Mouse (Mus musculus) gastrocnemius, adult 8-10 months (tissue): Measurements from ENCODE around the gene Kif12. TPM values are rescaled to one million over a fixed set of nuclear protein-coding genes. Genes with fewer than 3 reads are reported as not detected.

Experiments used
- DNase-seq, 2 experiments: peaks; one replicate each; pipeline ENCODE4 v3.0.0; 2022; ENCODE audit warnings: low spot score in 2 of 2
- total RNA-seq, 4 experiments: library from RNA; stranded (reverse); gene quantifications; 2 replicates each; pipeline ENCODE4 v1.2.4; 2022

Gene Kif12
- not detected for total RNA-seq

GRCm38 (mm10) chr4:63171969-63172685 lies at the start of gene Kif12:
Kif12 (minus strand) TSS chr4:63172131.
- DNase-seq, result no peak

- DNase-seq, result peak; percentile 65 to 80
These were observed 49.4 kb upstream of the Kif12 start for GRCm38 (mm10) chr4:63221096-63221958.

GRCm38 (mm10) chr4:63219635-63220034 lies 47.7 kb upstream of the Kif12 start:
- DNase-seq, result no peak

GRCm38 (mm10) chr4:63219059-63219458 lies 47.1 kb upstream of the Kif12 start:
- no peak for DNase-seq

- no peak for DNase-seq
These were observed 45.6 kb upstream of the Kif12 start for GRCm38 (mm10) chr4:63217513-63217912.

- DNase-seq, result no peak
These were observed 44.6 kb upstream of the Kif12 start for GRCm38 (mm10) chr4:63216566-63216965.

GRCm38 (mm10) chr4:63215993-63216531 lies 44.1 kb upstream of the Kif12 start:
- peak in 1 of 2 experiments; percentile 37 for DNase-seq

- peak; percentile 51 to 62 for DNase-seq
These were observed 43.5 kb upstream of the Kif12 start for GRCm38 (mm10) chr4:63215185-63215992.

GRCm38 (mm10) chr4:63213907-63214621 lies 42.1 kb upstream of the Kif12 start, which contains the start of gene Col27a1:
Col27a1 (plus strand) TSS chr4:63214004.
- no peak for DNase-seq

- DNase-seq, result no peak
These were observed 33.7 kb upstream of the Kif12 start for GRCm38 (mm10) chr4:63205583-63205982.

- DNase-seq, result no peak
These were observed 31.9 kb upstream of the Kif12 start for GRCm38 (mm10) chr4:63203874-63204273.

GRCm38 (mm10) chr4:63199366-63199765 lies 27.4 kb upstream of the Kif12 start:
- DNase-seq, result no peak

- DNase-seq, result no peak
These were observed 22.4 kb upstream of the Kif12 start for GRCm38 (mm10) chr4:63194366-63194765.

GRCm38 (mm10) chr4:63191641-63192040 lies 19.7 kb upstream of the Kif12 start:
- DNase-seq, result no peak

GRCm38 (mm10) chr4:63186281-63186870 lies 14.4 kb upstream of the Kif12 start:
- DNase-seq, result no peak

GRCm38 (mm10) chr4:63181556-63181955 lies 9.6 kb upstream of the Kif12 start:
- no peak for DNase-seq

- DNase-seq, result no peak
These were observed 809 bp downstream of the Kif12 start for GRCm38 (mm10) chr4:63171122-63171521.

- DNase-seq, result no peak
These were observed 1.9 kb downstream of the Kif12 start for GRCm38 (mm10) chr4:63170061-63170460.

- DNase-seq, result no peak
These were observed 5.6 kb downstream of the Kif12 start for GRCm38 (mm10) chr4:63166323-63166722.

GRCm38 (mm10) chr4:63165636-63166035 lies 6.3 kb downstream of the Kif12 start:
- DNase-seq, result no peak
